Mouse (Mus musculus) midbrain, embryonic 16.5 days (tissue): Measurements from ENCODE around the gene Snx25. TPM values are rescaled to one million over a fixed set of nuclear protein-coding genes. Genes with fewer than 3 reads are reported as not detected.

Source experiments
- ATAC-seq: fragments of 200-750 bp; cut with Nextera tagmentation; 2 replicates; pipeline ENCODE4 v1.8.0; 2017; ENCODE audit warnings: moderate TSS enrichment
- H3K27ac ChIP-seq: fragments of 300-500 bp; sonication (generic); 2 replicates; pipeline ENCODE4 v1.5.1; 2014; ENCODE audit warnings: mild to moderate bottlenecking, low read length, mixed read lengths
- H3K27me3 ChIP-seq: fragments of 300-500 bp; sonication (generic); 2 replicates; pipeline ENCODE4 v1.6.1; 2014; ENCODE audit warnings: low read depth, low read length, mixed read lengths; ENCODE audit not compliant: control insufficient read depth, insufficient read depth
- H3K36me3 ChIP-seq: fragments of 300-500 bp; sonication (generic); 2 replicates; pipeline ENCODE4 v1.6.1; 2014; ENCODE audit warnings: mild to moderate bottlenecking, low read length, moderate library complexity, mixed read lengths; ENCODE audit not compliant: control insufficient read depth, insufficient read depth
- H3K4me1 ChIP-seq: fragments of 300-500 bp; sonication (generic); 2 replicates; pipeline ENCODE4 v1.6.1; 2014; ENCODE audit warnings: mild to moderate bottlenecking, low read length, mixed read lengths; ENCODE audit not compliant: control insufficient read depth, insufficient read depth
- H3K4me2 ChIP-seq: fragments of 300-500 bp; sonication (generic); 2 replicates; pipeline ENCODE4 v1.6.1; 2014; ENCODE audit warnings: mild to moderate bottlenecking, low read length, mixed read lengths
- H3K4me3 ChIP-seq: fragments of 300-500 bp; sonication (generic); 2 replicates; pipeline ENCODE4 v1.5.1; 2014; ENCODE audit warnings: low read depth, mild to moderate bottlenecking, low read length, moderate library complexity, mixed read lengths
- H3K9ac ChIP-seq: fragments of 300-500 bp; sonication (generic); 2 replicates; pipeline ENCODE4 v1.6.1; 2014; ENCODE audit warnings: low read depth, low read length, mixed read lengths
- H3K9me3 ChIP-seq: fragments of 300-500 bp; sonication (generic); replicated peaks from 2 replicates; pipeline ENCODE4 v1.6.1; 2014; ENCODE audit warnings: mild to moderate bottlenecking, low read length, mixed read lengths; ENCODE audit not compliant: control insufficient read depth, poor library complexity, severe bottlenecking
- WGBS: fragments of 180-500 bp; shearing (Covaris S2); extraction: QIAGEN DNeasy Blood & Tissue Kit; methylation state at CpG from one replicate; pipeline ENCODE4 v1.1.7; 2014; 5-methylcytosine and 5-hydroxymethylcytosine counted together
- polyA plus RNA-seq: library from polyadenylated mRNA; unstranded; fragments of >200 nt; fragmentation: Nextera tagmentation; extraction: Ambion mirVana; gene quantifications from 2 replicates; pipeline ENCODE4 v1.2.1, GENCODE M21; 2015

Gene Snx25
- polyA plus RNA-seq, 1 experiment from 2014 or later: 9.3 TPM

- Histone ChIP-seq H3K36me3 (peaks cover 22% of the 10 kb centered on the region), H3K9me3 (no peaks in the 10 kb centered on the region), H3K4me3 (no peak overlapping the region), H3K4me1 (peaks cover 6% of the 10 kb centered on the region), H3K27me3 (no peaks in the 10 kb centered on the region), H3K27ac (no peak overlapping the region), H3K4me2 (no peak overlapping the region), H3K9ac (no peak overlapping the region)
- ATAC-seq: no peak
- WGBS: 100% methylated on average over 2 of the region's 2 CpGs
Observed at GRCm38 (mm10) chr8:45994111-45994510, 157.8 kb downstream of the Snx25 start.

DNA sequence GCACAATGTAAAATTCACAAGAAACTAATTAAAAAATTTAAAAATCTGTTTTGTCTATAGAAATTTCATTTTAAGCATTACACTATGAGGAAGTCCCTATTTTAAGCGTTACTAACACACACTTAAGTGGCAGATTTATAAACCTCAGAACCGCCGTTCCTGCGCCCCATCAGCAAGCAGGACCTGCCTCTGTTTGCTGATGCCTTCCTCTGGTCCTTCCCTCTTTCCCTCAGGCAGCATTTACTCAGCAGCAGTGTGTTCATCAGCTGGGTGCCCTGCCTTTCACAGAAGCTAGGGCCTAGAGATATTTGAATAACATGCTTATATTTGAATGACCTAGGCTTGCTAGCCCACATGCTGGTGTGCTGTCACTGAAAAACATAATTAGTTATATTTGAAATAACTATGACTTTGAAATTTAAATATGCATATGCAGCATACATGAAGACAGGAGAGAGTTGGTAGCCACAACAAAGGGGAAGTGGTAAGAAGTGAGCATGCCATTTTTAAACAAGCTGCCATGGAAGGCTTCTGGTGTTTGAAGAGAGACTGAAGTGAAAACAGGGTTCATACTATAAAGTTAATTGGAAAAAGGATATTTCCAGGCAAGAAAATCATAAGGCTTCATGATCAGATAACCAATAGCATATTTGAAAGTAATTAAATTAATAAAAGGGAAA is 161.2 kb downstream of the Snx25 start:
- WGBS: 93% methylated on average over 4 of the region's 4 CpGs

GRCm38 (mm10) chr8:45988189-45988588 is 163.8 kb downstream of the Snx25 start:
- H3K4me1 ChIP-seq: no peaks in the 10 kb centered on the region
- no peak overlapping the region for H3K4me3 ChIP-seq
- no peaks in the 10 kb centered on the region for H3K9me3 ChIP-seq
- no peak overlapping the region for H3K4me2 ChIP-seq
- no peak overlapping the region for H3K9ac ChIP-seq
- H3K36me3 ChIP-seq: peaks cover 13% of the 10 kb centered on the region
- 69% methylated on average over 2 of the region's 2 CpGs for WGBS
- H3K27me3 ChIP-seq: no peaks in the 10 kb centered on the region
- no peak overlapping the region for H3K27ac ChIP-seq
- ATAC-seq: no peak

More for the DNA sequence above, 161.2 kb downstream of the Snx25 start:
- peaks cover 19% of the 10 kb centered on the region for H3K36me3 ChIP-seq
- H3K4me2 ChIP-seq: no peak overlapping the region
- no peaks in the 10 kb centered on the region for H3K4me1 ChIP-seq
- no peaks in the 10 kb centered on the region for H3K9me3 ChIP-seq
- H3K27ac ChIP-seq: no peak overlapping the region
- no peaks in the 10 kb centered on the region for H3K27me3 ChIP-seq
- no peak overlapping the region for H3K4me3 ChIP-seq
- no peak for ATAC-seq
- no peak overlapping the region for H3K9ac ChIP-seq

DNA sequence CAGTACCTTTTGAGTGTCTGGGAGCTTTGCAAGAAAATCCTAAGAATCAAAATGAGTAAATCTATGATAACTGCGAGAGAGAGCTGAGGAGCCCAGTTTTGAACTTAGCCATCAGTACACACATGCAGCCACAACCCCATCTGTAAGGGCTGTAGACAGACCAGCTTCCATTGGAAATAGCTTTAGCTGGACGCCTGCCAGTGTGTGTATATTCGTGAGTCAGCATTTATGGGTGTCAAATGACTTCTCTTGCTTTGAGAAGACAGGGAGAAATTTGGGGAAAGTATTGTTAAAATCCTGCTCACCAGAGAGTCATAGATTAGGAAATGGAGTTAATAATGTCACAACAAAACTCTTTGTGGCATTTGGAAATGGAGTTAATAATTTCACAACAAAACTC is 165.3 kb downstream of the Snx25 start:
- H3K4me3 ChIP-seq: no peak overlapping the region
- no peak overlapping the region for H3K9ac ChIP-seq
- ATAC-seq: no peak
- peaks cover 16% of the 10 kb centered on the region for H3K36me3 ChIP-seq
- 90% methylated on average over 3 of the region's 3 CpGs for WGBS
- no peaks in the 10 kb centered on the region for H3K9me3 ChIP-seq
- H3K4me2 ChIP-seq: no peak overlapping the region
- no peaks in the 10 kb centered on the region for H3K4me1 ChIP-seq
- H3K27me3 ChIP-seq: no peaks in the 10 kb centered on the region
- no peak overlapping the region for H3K27ac ChIP-seq

Other genes with a start within 250 kb of the Snx25 start
- gene Ccdc110, start 217.5 kb downstream of the Snx25 start, polyA plus RNA-seq: 0.10 and 0.22 TPM in 2 replicates
- gene 1700029J07Rik, start 176.9 kb downstream of the Snx25 start, polyA plus RNA-seq: 6.9 and 7.3 TPM in 2 replicates
- gene Ufsp2, start 176.6 kb downstream of the Snx25 start, polyA plus RNA-seq: 62.4 and 63.5 TPM in 2 replicates
- 0.49 and 1.1 TPM in 2 replicates for gene Lrp2bp, start 152.9 kb downstream of the Snx25 start, polyA plus RNA-seq
- 46.8 and 48.2 TPM in 2 replicates for gene Ankrd37, start 146.5 kb downstream of the Snx25 start, polyA plus RNA-seq
- 29.2 and 30.4 TPM in 2 replicates for gene Cfap97, start 388 bp downstream of the Snx25 start, polyA plus RNA-seq
- 889 and 969 TPM in 2 replicates for gene Slc25a4, start 59.1 kb upstream of the Snx25 start, polyA plus RNA-seq
- 2.8 and 3.2 TPM in 2 replicates for gene Helt, start 142.5 kb upstream of the Snx25 start, polyA plus RNA-seq